Mouse (Mus musculus): ENCODE results near the gene Itgal.
"Not testable (repeated sequence)": the region's sequence is repeated elsewhere in the genome, so short reads cannot be mapped to it uniquely, and the experiment has no call there.

The Itgal gene

DNA sequence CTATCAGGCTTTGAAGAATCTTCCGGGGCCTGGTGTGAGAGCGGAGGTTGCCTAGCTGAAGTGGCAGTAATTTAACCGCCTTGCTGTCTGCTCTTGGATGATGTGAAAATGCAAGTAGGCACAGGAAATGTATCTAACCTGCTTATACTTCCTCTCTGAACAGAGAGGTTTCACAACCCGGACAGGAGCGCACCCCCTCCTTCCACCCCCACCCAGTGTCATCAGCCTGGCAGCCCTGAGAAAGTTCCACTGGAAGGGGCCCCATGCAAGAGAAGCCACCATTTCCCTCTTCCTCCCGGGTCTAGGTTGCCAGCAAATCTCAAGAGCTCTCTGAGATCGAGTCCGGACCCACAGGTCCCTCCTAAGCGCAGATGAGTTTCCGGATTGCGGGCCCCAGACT is at the start of gene Itgal:
TSS of gene Itgal (plus strand) at position 163 of the 400 bp plus-strand sequence.
- DNase-seq, result no peak

GRCm38 (mm10) chr7:127250511-127250910 is 45.5 kb upstream of the Itgal start:
- not testable (repeated sequence) for DNase-seq

DNA sequence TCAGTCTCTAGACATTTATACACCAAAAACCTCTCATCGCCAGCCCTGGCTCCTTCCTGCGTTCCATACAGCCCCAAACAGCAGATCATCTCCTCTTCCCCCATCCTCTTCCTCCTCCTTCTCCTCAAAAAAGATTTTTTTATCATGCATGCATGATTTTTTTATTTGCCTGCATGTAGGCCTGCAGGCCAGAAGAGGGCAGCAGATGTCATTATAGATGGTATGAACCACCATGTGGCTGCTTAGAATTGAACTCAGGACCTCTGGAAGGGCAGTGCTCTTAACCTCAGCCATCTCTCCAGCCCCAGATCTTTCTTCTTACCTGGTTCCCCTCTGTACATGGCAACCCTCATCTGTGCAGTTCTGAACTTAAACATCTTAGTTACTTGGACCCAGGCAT is 43.6 kb upstream of the Itgal start:
- DNase-seq, result no peak

DNA sequence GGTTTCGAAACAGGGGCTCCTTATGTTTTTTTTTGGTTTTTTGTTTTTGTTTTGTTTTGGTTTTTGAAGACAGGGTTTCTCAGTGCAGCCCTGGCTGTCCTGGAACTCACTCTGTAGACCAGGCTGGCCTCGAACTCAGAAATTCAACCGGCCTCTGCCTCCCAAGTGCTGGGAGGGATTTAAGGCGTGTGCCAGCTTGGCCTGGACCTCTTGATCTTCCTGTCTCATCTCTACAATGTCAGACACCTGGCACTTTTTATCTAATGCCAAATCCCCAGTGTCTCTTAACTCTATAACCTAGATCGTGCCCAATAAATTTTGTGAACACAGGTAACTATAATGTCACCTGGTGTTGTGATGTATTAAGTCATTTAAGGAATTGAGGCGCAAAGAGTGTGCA is 42.7 kb upstream of the Itgal start:
- DNase-seq, result no peak

GRCm38 (mm10) chr7:127253821-127254769 is 42.0 kb upstream of the Itgal start:
- DNase-seq, result peak; percentile 92

DNA sequence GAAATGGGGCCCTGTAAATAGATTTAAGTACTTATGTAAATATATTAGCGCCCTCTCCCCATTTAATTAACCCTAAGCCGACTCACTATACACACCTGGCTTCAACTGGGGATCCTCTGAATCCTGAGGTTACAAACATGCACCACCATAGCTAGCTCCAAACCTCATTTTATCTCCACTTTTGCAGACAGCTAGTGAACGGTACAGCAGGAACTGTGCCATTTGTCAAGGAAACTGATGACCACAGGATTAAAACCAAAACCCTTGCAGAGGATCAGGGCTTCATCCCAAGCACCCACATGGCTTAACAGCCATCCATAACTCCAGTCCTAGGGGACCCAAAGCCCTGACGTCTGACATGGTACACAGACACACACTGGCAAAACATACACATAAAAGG is 41.1 kb upstream of the Itgal start:
- no peak for DNase-seq

GRCm38 (mm10) chr7:127255965-127256364 is 40.1 kb upstream of the Itgal start:
- no peak for DNase-seq

GRCm38 (mm10) chr7:127256518-127256917 is 39.5 kb upstream of the Itgal start:
- DNase-seq, result no peak

- DNase-seq, result no peak
Measured at GRCm38 (mm10) chr7:127259186-127259905, 36.7 kb upstream of the Itgal start.

DNA sequence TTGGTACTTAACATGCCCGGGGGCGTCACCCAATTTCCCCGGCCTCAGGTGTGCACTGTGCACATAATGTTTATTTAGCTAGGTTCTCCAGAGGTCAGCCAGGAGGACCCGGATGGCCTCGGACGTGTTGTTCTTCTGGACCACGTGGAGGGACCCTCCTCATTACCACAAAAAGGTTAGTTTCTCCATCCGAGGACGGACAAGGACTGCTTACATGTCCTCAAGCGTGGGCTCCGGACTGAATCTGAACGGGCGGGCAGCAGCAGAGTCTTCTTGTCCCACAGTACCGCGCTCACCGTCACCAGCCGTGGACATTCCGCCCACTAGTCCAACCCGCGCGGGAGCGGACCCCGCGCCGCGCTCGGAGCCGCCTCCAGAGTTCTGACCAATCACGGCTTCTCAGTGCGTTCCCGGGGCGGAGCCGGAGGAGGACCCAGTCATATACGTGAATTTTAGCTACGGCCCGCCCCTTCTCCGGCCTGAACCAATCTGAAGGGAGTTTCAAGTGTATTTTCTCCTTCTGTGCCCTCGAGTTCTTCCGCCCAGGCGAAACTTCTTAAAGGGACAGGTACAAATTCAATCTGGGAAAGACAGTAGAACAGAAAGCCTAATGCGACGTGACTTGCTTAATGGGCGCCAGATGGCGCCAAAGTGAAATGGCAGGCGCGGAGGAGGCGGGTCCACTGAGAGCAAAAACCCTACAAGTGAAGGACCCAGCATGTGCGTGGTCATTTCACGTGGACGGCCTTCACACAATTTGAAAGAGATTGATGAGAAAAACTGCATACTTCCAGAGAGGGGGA is 35.5 kb upstream of the Itgal start, which contains the start of gene Dctpp1:
TSS of gene Dctpp1 (minus strand) at position 401 of the 803 bp plus-strand sequence.
- DNase-seq, result peak; percentile 98

DNA sequence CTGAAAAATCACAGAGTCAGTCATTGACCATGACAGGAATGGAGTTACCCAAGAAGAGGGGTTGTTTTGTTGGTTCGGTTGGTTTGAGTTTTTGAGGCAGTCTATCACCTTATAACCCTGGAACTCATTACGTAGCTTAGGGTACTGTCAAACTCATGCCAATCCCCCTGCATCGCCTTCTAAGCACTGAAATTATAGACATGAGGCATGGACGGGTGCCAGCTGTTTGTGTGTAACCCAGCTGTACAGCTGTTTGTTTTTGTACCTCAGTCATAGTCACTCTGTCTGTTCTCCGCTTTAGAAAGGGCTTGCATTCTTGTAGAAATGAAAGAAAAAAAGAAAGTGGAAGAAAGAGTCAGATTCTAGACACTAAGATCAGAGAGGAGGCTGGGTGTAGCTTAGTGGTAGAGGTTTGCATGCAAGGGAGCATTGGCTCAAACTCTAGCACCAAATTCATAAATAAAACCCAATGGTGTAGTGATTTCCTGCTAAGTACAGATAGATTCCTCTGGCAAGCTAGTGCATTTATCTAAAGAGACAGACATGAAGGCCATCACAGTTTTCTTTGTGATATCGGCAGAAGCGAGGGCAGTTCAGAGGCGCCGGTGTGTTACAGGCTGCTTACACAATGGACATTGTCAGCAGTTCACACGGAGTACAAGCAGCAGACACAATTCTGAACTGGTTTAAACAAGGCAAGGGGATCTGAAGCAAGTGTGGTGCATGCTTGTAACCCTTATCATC is 33.7 kb upstream of the Itgal start:
- DNase-seq, result no peak

- DNase-seq, result no peak
Measured at GRCm38 (mm10) chr7:127263526-127263925, 32.5 kb upstream of the Itgal start.

DNA sequence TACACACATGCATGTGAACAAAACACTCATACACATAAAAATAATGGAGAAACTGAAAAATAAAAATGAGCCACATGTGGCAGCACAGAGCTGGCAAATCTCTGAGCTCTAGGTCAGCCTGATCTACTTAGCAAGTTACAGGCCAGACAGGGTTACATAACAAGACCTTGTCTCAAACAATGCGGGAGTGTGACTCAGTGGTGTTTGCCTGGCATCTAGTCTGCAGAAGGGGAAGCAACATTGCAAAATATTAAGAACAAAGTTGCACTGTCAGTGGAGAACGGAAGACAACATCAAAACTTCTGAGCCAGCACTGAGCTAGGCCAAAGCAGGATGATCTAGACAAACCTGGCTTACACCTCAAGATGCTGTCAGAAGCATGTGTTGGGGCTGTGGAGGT is 25.8 kb upstream of the Itgal start:
- DNase-seq, result no peak

GRCm38 (mm10) chr7:127270666-127271065 is 25.4 kb upstream of the Itgal start:
- DNase-seq, result no peak

DNA sequence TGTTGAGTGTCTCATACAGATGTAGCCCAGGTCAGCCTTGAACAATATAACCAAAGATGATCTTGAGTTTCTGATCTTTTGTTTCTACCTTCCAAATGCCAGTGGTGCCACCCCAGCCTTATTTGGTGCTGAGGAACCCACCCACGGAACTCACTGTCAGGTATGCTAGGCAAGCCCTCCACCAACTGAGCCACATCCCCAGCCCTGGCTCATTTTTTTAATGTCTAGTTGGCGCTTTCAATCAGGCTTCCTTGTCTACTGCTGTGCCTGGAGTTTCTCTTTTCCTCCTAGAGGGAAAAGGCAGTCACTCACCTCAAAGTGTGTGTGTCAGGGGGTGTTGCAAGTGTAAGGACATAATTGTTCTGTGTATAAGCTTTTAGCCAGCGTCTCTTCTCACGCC is 25.0 kb upstream of the Itgal start:
- DNase-seq, result no peak

DNA sequence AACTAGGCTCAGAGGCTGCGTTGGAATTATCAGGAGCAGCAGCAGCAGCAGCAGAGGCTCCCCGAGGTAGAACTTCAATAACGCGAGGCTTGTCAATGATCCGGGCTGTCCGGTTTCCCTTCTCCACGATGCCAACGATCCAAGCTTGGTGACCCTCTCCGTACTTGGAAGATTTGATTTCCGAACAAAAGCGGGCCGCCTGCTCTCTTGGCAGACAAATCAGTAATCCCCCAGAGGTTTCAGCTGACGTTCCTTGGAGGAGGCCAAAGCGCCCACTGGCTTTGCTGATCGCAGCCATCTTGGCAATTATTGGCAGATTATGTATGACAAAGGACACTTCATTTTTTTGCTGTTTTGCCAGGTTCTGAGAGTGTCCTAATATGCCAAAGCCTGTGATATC is 23.5 kb upstream of the Itgal start:
- no peak for DNase-seq

GRCm38 (mm10) chr7:127273118-127273923 is 22.7 kb upstream of the Itgal start:
- peak; percentile 37 for DNase-seq

GRCm38 (mm10) chr7:127273925-127274789 is 21.9 kb upstream of the Itgal start, which contains the start of gene Sephs2:
TSS of gene Sephs2 (minus strand) at chr7:127274055.
- DNase-seq, result peak; percentile 99

DNA sequence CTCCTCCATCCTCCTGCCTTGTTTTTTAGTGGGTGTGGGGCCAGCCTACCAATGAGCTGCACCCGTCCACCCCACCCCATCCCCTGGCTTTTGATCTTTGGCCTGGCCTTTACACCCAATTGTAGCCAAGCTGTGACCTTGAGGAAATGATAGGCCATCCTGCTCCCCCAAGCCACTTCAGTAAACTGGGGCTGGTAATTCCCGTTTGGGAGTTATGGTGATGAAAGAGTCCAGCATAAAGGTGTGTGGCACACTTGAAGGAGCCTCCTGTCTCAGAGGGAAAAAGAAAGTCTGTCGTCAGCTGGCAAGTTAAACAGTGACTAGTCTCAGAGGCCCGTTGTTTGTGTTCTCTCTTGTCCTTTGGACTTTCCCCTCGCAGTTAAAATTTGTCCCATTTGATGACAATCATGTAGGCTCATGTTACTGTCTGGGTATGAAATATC is 19.5 kb upstream of the Itgal start:
- DNase-seq, result peak; percentile 75

DNA sequence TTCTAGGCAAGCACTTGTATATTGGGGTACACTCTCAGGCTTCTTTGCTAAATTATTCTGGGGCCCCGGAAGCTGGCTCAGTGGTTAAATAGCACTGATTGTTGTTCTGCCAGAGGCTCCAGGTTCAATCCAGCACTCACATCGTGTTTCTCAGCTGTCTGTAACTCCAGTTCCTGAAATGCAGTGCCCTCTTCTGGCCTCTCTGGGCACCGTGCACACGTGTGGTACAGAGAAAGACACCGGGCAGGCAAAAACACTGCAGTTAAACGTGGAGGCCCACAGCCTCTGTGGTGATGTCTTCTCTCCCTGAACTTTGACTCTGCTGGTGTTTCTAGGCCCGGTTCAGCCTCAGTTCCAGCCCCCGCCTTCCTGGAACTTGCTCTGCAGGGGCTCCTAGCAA is 17.7 kb upstream of the Itgal start:
- DNase-seq, result peak; percentile 59

All from kidney, adult 18-20 months (tissue).